In genomic region chr2:120978693-120979037, GRCm38 (mm10) we compare ENCODE assay signal across 15 mouse cellular contexts. TPM values are rescaled to one million over a fixed set of nuclear protein-coding genes. Genes with fewer than 3 reads are reported as not detected.
DNase-seq lines count a peak whose midpoint lies in the region; ATAC-seq and TF ChIP-seq lines count a peak whose summit lies in the region.
"Had no signal": no experiment of that assay in that cellular context is flagged by ENCODE, and none has a peak within 500 bp of the region (broad histone marks: within the 10 kb centered on the region; RNA-seq: fewer than 3 reads in every experiment).

No protein-coding gene starts in this region.

- no peak overlapping the region for H3K4me3 ChIP-seq in embryonic facial prominence, embryonic 14.5 days (ENCODE audit: low read depth, low read length)
- no peak overlapping the region for H3K4me3 ChIP-seq in embryonic facial prominence, embryonic 10.5 days
- no peak overlapping the region for H3K4me3 ChIP-seq in lung, embryonic 14.5 days (ENCODE audit: low read depth, low read length)
- H3K4me3 ChIP-seq: embryonic facial prominence, embryonic 12.5 days; midbrain, embryonic 12.5 days had no signal

- H3K4me2 ChIP-seq in embryonic facial prominence, embryonic 14.5 days (ENCODE audit: low read depth, low read length): no peak overlapping the region
- no peak overlapping the region for H3K4me2 ChIP-seq in lung, embryonic 14.5 days
- H3K4me2 ChIP-seq: embryonic facial prominence, embryonic 12.5 days had no signal

- H3K9ac ChIP-seq in embryonic facial prominence, embryonic 14.5 days (ENCODE audit: low read depth, low read length): no peak overlapping the region
- no peak overlapping the region for H3K9ac ChIP-seq in lung, embryonic 14.5 days
- H3K9ac ChIP-seq: embryonic facial prominence, embryonic 12.5 days; midbrain, embryonic 12.5 days had no signal

- H3K27ac ChIP-seq in embryonic facial prominence, embryonic 14.5 days (replicated peaks; ENCODE audit: low read depth, low read length): no peak overlapping the region
- H3K27ac ChIP-seq in embryonic facial prominence, embryonic 10.5 days (replicated peaks): no peak overlapping the region
- no peak overlapping the region for H3K27ac ChIP-seq in lung, embryonic 14.5 days (ENCODE audit: low read depth)
- H3K27ac ChIP-seq: embryonic facial prominence, embryonic 12.5 days; midbrain, embryonic 12.5 days had no signal

- 0 out of 2 replicates have a peak, but pooled peaks cover 2% of the 10 kb centered on the region for H3K4me1 ChIP-seq in embryonic facial prominence, embryonic 14.5 days (ENCODE audit: control insufficient read depth, insufficient read depth, low read length)
- peaks cover 11% of the 10 kb centered on the region; the same call in 1 of the 2 replicates for H3K4me1 ChIP-seq in embryonic facial prominence, embryonic 10.5 days
- no peaks in the 10 kb centered on the region for H3K4me1 ChIP-seq in lung, embryonic 14.5 days (ENCODE audit: insufficient read depth)
- H3K4me1 ChIP-seq: embryonic facial prominence, embryonic 12.5 days had no signal

- H3K9me3 ChIP-seq in embryonic facial prominence, embryonic 14.5 days (ENCODE audit: control insufficient read depth, low read length): no peaks in the 10 kb centered on the region
- no peaks in the 10 kb centered on the region for H3K9me3 ChIP-seq in embryonic facial prominence, embryonic 10.5 days
- no peaks in the 10 kb centered on the region for H3K9me3 ChIP-seq in lung, embryonic 14.5 days (ENCODE audit: low read depth, low read length)
- H3K9me3 ChIP-seq: embryonic facial prominence, embryonic 12.5 days; midbrain, embryonic 12.5 days had no signal

- 56% methylated on average over 2 of the region's 2 CpGs for WGBS in embryonic facial prominence, embryonic 14.5 days
- WGBS in embryonic facial prominence, embryonic 10.5 days: 59% methylated on average over 2 of the region's 2 CpGs
- 47% methylated on average over 2 of the region's 2 CpGs for whole genome bisulfite sequencing in lung, embryonic 14.5 days

- DNase-seq in embryonic facial prominence, embryonic 14.5 days (ENCODE audit: low spot score): peak; percentile 10
- DNase-seq in embryonic facial prominence, embryonic 10.5 days (ENCODE audit: low spot score): no peak
- DNase-seq in lung, embryonic 14.5 days: peak; percentile 21
- DNase-seq in lung, postnatal 4 days: no peak
- peak; percentile 48 for DNase-seq in brain, adult 2 months (ENCODE audit: low read depth, low spot score)
- DNase-seq in spleen, adult 18-20 months: no peak
- DNase-seq in cerebellum, adult 9-11 months: no peak
- DNase-seq: heart, adult 18-20 months; heart, postnatal 4 days; lung, adult 18-20 months; thymus, adult 2 months had no signal

- no peak for ATAC-seq in embryonic facial prominence, embryonic 14.5 days (ENCODE audit: low read depth)
- ATAC-seq in lung, embryonic 14.5 days (ENCODE audit: insufficient read depth): no peak
- ATAC-seq in neutrophil, adult 5-6 weeks (ENCODE audit: extremely low read depth, insufficient number of reproducible peaks, low FRiP score, poor library complexity, severe bottlenecking): peak; percentile 27

- H3K27me3 ChIP-seq in embryonic facial prominence, embryonic 14.5 days (replicated peaks; ENCODE audit: control insufficient read depth, insufficient read depth, low read length): peaks cover 4% of the 10 kb centered on the region; the same call in 1 of the 2 replicates
- peaks cover 21% of the 10 kb centered on the region for H3K27me3 ChIP-seq in embryonic facial prominence, embryonic 10.5 days (replicated peaks; ENCODE audit: low read depth, poor library complexity, severe bottlenecking)
- no peaks in the 10 kb centered on the region for H3K27me3 ChIP-seq in lung, embryonic 14.5 days (ENCODE audit: insufficient read depth, low read length)
- H3K27me3 ChIP-seq: CH12.LX had no signal

- H3K36me3 ChIP-seq in embryonic facial prominence, embryonic 14.5 days (ENCODE audit: control insufficient read depth, insufficient read depth, low read length): no peaks in the 10 kb centered on the region
- H3K36me3 ChIP-seq in embryonic facial prominence, embryonic 10.5 days (replicated peaks): no peaks in the 10 kb centered on the region
- H3K36me3 ChIP-seq in lung, embryonic 14.5 days (ENCODE audit: insufficient read depth): no peaks in the 10 kb centered on the region
- H3K36me3 ChIP-seq: embryonic facial prominence, embryonic 12.5 days; midbrain, embryonic 12.5 days had no signal

- TF ChIP-seq CTCF in lung, embryonic 14.5 days (IDR thresholded peaks at IDR 0.05; ENCODE audit: low read depth): 0 out of 2 replicates have a peak, but pooled peaks have one; percentile 3

RNA-seq across cellular contexts. Expression of gene Tmem62, which starts 1.8 kb away (rescaled TPM):
- 2.7 and 3.2 TPM in 2 replicates for polyA plus RNA-seq in embryonic facial prominence, embryonic 14.5 days (2014; fragmentation: Nextera tagmentation; extraction: Ambion mirVana)
- 3.2 TPM in 2 replicates for polyA plus RNA-seq in embryonic facial prominence, embryonic 10.5 days (2016; fragmentation: Nextera tagmentation; extraction: Ambion mirVana)
- polyA plus RNA-seq in lung, embryonic 14.5 days (2014; fragmentation: Nextera tagmentation; extraction: Ambion mirVana): 4.1 and 4.9 TPM in 2 replicates
- total RNA-seq in neutrophil, adult 5-6 weeks (2017): 20.1 and 37.2 TPM in 2 replicates

RNA-seq across cellular contexts. Expression of gene Ubr1, which starts 8.2 kb away (rescaled TPM):
- polyA plus RNA-seq in embryonic facial prominence, embryonic 14.5 days (2014; fragmentation: Nextera tagmentation; extraction: Ambion mirVana): 17.9 and 23.1 TPM in 2 replicates
- 24.5 and 27.3 TPM in 2 replicates for polyA plus RNA-seq in embryonic facial prominence, embryonic 10.5 days (2016; fragmentation: Nextera tagmentation; extraction: Ambion mirVana)
- polyA plus RNA-seq in lung, embryonic 14.5 days (2014; fragmentation: Nextera tagmentation; extraction: Ambion mirVana): 26.5 and 30.0 TPM in 2 replicates
- 57.6 and 61.9 TPM in 2 replicates for total RNA-seq in neutrophil, adult 5-6 weeks (2017)

RNA-seq across cellular contexts. Expression of gene Ccndbp1, which starts 29.5 kb away (rescaled TPM):
- polyA plus RNA-seq in embryonic facial prominence, embryonic 14.5 days (2014; fragmentation: Nextera tagmentation; extraction: Ambion mirVana): 36.6 and 42.8 TPM in 2 replicates
- 34.0 and 34.2 TPM in 2 replicates for polyA plus RNA-seq in embryonic facial prominence, embryonic 10.5 days (2016; fragmentation: Nextera tagmentation; extraction: Ambion mirVana)
- 32.9 and 36.1 TPM in 2 replicates for polyA plus RNA-seq in lung, embryonic 14.5 days (2014; fragmentation: Nextera tagmentation; extraction: Ambion mirVana)
- 179 and 189 TPM in 2 replicates for total RNA-seq in neutrophil, adult 5-6 weeks (2017)

RNA-seq across cellular contexts. Expression of gene Epb42, which starts 58.2 kb away (rescaled TPM):
- 0.71 and 1.5 TPM in 2 replicates for polyA plus RNA-seq in embryonic facial prominence, embryonic 14.5 days (2014; fragmentation: Nextera tagmentation; extraction: Ambion mirVana)
- 5.1 and 5.3 TPM in 2 replicates for polyA plus RNA-seq in embryonic facial prominence, embryonic 10.5 days (2016; fragmentation: Nextera tagmentation; extraction: Ambion mirVana)
- 0.72 and 0.78 TPM in 2 replicates for polyA plus RNA-seq in lung, embryonic 14.5 days (2014; fragmentation: Nextera tagmentation; extraction: Ambion mirVana)
- total RNA-seq in neutrophil, adult 5-6 weeks (2017): 2.8 and 3.3 TPM in 2 replicates
- total RNA-seq: CH12.LX had no signal

Comparison
In these comparisons a context has a peak if more than half of its experiments do, and no peak if none do; other contexts are left out.
1. DNase-seq: peak in embryonic facial prominence, embryonic 14.5 days (single experiment), lung, embryonic 14.5 days (single experiment) and brain, adult 2 months (single experiment); none in embryonic facial prominence, embryonic 10.5 days (single experiment), lung, postnatal 4 days (0 of 2), spleen, adult 18-20 months (0 of 2) and cerebellum, adult 9-11 months (single experiment).